Mouse (Mus musculus): ENCODE data around the gene Naa11.

Naa11 gene

GRCm38 (mm10) chr5:97345129-97345528, 47.0 kb downstream of the Naa11 start:
- DNase-seq (ENCODE audit: extremely low read depth, low read depth), result no peak

- no peak for DNase-seq (ENCODE audit: extremely low read depth, low read depth)
Observed at GRCm38 (mm10) chr5:97344144-97344543, 48.0 kb downstream of the Naa11 start.

GRCm38 (mm10) chr5:97334794-97335193, 57.4 kb downstream of the Naa11 start:
- DNase-seq (ENCODE audit: extremely low read depth, low read depth), result no peak
